Mouse (Mus musculus) lung, adult 2 months (tissue): ENCODE measurements at regions not wholly inside any gene's neighbourhood (a gene's known extent, or its start where the extent isn't known, plus 50 kb on each side); places are given as distances from the start of the nearest gene placed in this dataset.

Source experiments
- CTCF ChIP-seq: fragments of 200-500 bp; IDR thresholded peaks from 2 replicates; pipeline ENCODE4 v1.5.1; 2011; ENCODE audit warnings: mild to moderate bottlenecking, low read length, control low read depth; ENCODE audit not compliant: insufficient read depth
- POLR2A ChIP-seq: fragments of 200-500 bp; IDR thresholded peaks from 2 replicates; pipeline ENCODE4 v1.6.1; 2011; ENCODE audit warnings: low read depth, mild to moderate bottlenecking, control low read depth, low read length, borderline replicate concordance; ENCODE audit errors: extremely low read depth

DNA sequence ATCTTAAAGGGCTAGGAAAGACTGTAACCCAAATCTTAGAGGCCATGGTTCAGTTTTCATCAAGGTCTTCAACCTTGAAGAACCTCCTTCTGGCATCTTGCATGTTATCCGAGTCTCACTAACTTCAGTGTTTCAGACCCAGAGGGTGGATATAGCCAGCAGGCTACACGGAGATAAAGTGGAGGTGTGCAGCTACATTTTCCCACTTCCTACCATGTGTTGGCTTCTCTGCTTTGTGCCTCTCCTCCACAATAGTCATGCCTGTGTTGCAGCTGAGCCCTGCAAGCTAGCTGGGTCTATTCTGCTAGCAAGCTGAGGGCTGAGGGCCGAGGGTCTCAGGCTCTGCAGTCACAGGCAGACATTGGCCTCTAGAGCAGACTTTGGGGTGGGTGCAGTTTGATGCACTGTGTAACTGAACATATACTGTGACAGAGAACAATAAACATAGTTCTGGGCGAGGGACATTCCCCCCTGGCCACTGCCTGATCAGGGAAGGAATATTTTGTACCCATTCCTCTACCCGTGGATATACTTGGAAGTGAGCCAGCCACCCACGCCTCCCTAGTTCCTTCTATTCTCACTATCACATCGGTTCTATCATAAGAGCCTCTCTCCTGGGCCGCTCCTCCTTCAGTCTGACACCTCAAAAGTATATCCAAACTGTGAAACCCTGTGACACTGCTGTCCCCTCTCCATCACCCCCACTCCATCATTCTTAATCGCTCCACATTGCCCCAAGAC, 152.6 kb upstream of the Mycn start:
- no peak for TF ChIP-seq CTCF
- no peak for TF ChIP-seq POLR2A
